Mouse (Mus musculus) ovary, postnatal 14 days (tissue): ENCODE measurements around the gene Dnah3.

Experiments
- DNase-seq: peaks from one replicate; pipeline ENCODE4 v3.0.0; 2022; ENCODE audit warnings: low spot score

Gene Dnah3

GRCm38 (mm10) chr7:119873050-119873449 lies 222.0 kb downstream of the Dnah3 start:
- no peak for DNase-seq
